Mouse (Mus musculus) midbrain, embryonic 14.5 days (tissue): ENCODE results near the gene Zc2hc1b. TPM values are rescaled to one million over a fixed set of nuclear protein-coding genes. Genes with fewer than 3 reads are reported as not detected.
A peak's percentile ranks its signal among the peaks of the same experiment; 100 is the strongest.

ENCODE experiments used
- ATAC-seq: fragments of 200-750 bp; cut with Nextera tagmentation; 2 replicates; pipeline ENCODE4 v1.8.0; 2017; ENCODE audit warnings: moderate number of reproducible peaks, moderate library complexity; ENCODE audit not compliant: low FRiP score, low TSS enrichment
- DNase-seq: peaks from one replicate; pipeline ENCODE4 v3.0.0-alpha.2; 2015
- H3K27ac ChIP-seq: fragments of 300-500 bp; sonication (generic); replicated peaks from 2 replicates; pipeline ENCODE4 v1.5.1; 2014; ENCODE audit warnings: mild to moderate bottlenecking, low read depth, low read length, moderate library complexity
- H3K27me3 ChIP-seq: fragments of 300-500 bp; sonication (generic); 2 replicates; pipeline ENCODE4 v1.6.1; 2014; ENCODE audit warnings: low read length, control low read depth, mixed read lengths; ENCODE audit not compliant: control insufficient read depth, insufficient read depth
- H3K36me3 ChIP-seq: fragments of 300-500 bp; sonication (generic); 2 replicates; pipeline ENCODE4 v1.6.1; 2014; ENCODE audit warnings: low read length, control low read depth; ENCODE audit not compliant: control insufficient read depth, insufficient read depth
- H3K4me1 ChIP-seq: fragments of 300-500 bp; sonication (generic); 2 replicates; pipeline ENCODE4 v1.6.1; 2014; ENCODE audit warnings: mild to moderate bottlenecking, antibody characterized with exemption, low read length, control low read depth; ENCODE audit not compliant: control insufficient read depth, insufficient read depth
- H3K4me2 ChIP-seq: fragments of 300-500 bp; sonication (generic); 2 replicates; pipeline ENCODE4 v1.6.1; 2014; ENCODE audit warnings: mild to moderate bottlenecking, low read length, moderate library complexity
- H3K4me3 ChIP-seq: fragments of 300-500 bp; sonication (generic); replicated peaks from 2 replicates; pipeline ENCODE4 v1.5.1; 2014; ENCODE audit warnings: low read depth, low read length
- H3K9ac ChIP-seq: fragments of 300-500 bp; sonication (generic); replicated peaks from 2 replicates; pipeline ENCODE4 v1.6.1; 2014; ENCODE audit warnings: mild to moderate bottlenecking, low read length, moderate library complexity
- H3K9me3 ChIP-seq: fragments of 300-500 bp; sonication (generic); 2 replicates; pipeline ENCODE4 v1.6.1; 2016; ENCODE audit warnings: low read length, control low read depth, mixed read lengths; ENCODE audit not compliant: control insufficient read depth
- WGBS: fragments of 180-500 bp; shearing (Covaris S2); extraction: QIAGEN DNeasy Blood & Tissue Kit; methylation state at CpG from one replicate; pipeline ENCODE4 v1.1.7; 2014; 5-methylcytosine and 5-hydroxymethylcytosine counted together
- polyA plus RNA-seq: library from polyadenylated mRNA; unstranded; fragments of >200 nt; fragmentation: Nextera tagmentation; extraction: Ambion mirVana; gene quantifications from 2 replicates; pipeline ENCODE4 v1.2.1, GENCODE M21; 2014

Gene Zc2hc1b
- polyA plus RNA-seq, 1 experiment from 2014 or later: not detected

DNA sequence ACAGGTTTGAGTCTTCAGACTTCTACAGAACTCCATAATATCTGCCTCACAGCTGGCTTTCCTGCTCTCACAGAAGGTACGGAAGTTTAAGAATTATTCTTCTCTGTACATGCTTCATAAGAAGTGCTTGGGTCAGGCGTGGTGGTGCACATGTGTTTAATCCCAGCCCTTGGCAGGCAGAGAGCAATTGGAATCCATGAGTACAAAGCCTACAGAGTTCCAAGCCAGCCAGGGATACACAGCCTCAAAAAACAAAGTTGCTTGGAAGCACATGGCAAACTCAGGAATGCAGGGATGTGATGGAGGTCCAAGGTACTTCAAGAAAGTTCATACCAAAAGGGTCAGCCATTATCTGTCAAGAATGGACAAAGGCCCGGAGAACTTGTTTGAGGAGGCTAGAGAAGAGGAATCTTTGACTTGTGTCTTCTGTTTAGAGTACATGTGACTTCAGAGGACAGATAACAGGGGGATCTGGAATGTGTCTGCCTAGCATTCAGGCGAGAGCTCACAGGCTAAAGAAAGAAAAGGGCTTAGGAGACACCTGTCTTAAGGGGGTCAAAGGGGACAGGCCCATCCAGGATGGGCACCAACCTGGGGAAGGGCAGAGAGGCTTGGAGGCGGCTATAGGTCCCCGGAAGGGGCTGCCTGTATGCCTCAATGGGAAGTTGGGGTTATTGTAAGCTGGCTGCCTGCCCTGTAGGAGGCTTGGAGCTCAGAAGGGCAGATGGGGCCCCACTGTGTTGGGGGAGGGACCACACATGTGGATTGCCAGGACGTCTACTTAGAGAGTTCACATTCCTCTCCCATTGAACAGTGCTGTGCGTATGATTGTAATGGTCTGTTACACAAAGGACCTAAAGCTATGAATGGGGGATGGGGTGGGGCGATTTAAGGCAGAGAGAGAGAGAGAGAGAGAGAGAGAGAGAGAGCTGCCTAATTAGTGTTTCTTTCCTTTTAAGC is 60.8 kb downstream of the Zc2hc1b start:
- DNase-seq (peak; percentile 68), ATAC-seq (peak; percentile 55)
- H3K4me3 ChIP-seq: no peak overlapping the region
- no peak overlapping the region for H3K9ac ChIP-seq
- H3K4me2 ChIP-seq: no peak overlapping the region
- H3K27ac ChIP-seq: peak overlapping the region; percentile 4; the same call in 1 of the 2 replicates
- no peaks in the 10 kb centered on the region for H3K9me3 ChIP-seq
- H3K4me1 ChIP-seq: peaks cover 43% of the 10 kb centered on the region
- 25% methylated on average over 9 of the region's 9 CpGs for WGBS
- H3K27me3 ChIP-seq: no peaks in the 10 kb centered on the region
- no peaks in the 10 kb centered on the region for H3K36me3 ChIP-seq

DNA sequence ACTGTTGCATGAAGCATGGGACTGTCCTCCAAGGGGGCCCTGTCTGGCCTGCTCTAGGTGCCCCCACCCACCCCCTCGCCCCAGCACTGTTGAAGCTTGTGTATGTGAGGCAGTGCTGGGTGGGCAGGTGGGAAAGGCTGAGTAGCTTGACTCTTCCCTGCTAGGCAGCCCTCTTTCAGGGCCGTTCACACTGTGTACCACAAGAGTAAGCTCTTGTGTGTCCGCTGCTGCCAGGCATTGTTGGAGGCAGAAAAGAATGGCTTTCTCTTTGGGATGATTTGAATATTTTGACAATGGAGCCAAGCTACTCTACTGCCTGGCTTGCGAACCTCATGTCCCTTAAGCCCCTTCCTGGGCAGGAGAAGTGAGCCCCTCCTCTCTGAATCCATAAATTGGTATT is 62.8 kb downstream of the Zc2hc1b start:
- Histone ChIP-seq H3K4me1 (peaks cover 44% of the 10 kb centered on the region), H3K27ac (peak overlapping the region; percentile 70), H3K9ac (no peak overlapping the region), H3K4me2 (peak overlapping the region; percentile 26; the same call in 1 of the 2 replicates), H3K9me3 (no peaks in the 10 kb centered on the region), H3K27me3 (no peaks in the 10 kb centered on the region), H3K36me3 (no peaks in the 10 kb centered on the region), H3K4me3 (no peak overlapping the region)
- ATAC-seq: peak; percentile 72
- 3% methylated on average over 4 of the region's 4 CpGs for WGBS
- peak; percentile 64 for DNase-seq

- no peak for DNase-seq
- Histone ChIP-seq H3K4me3 (no peak overlapping the region), H3K36me3 (no peaks in the 10 kb centered on the region), H3K9ac (no peak overlapping the region), H3K27ac (no peak overlapping the region), H3K27me3 (no peaks in the 10 kb centered on the region), H3K4me1 (peaks cover 49% of the 10 kb centered on the region), H3K4me2 (no peak overlapping the region), H3K9me3 (no peaks in the 10 kb centered on the region)
- ATAC-seq: no peak
- 73% methylated on average over 4 of the region's 4 CpGs for WGBS
These were observed 64.2 kb downstream of the Zc2hc1b start for GRCm38 (mm10) chr10:13113641-13114040.

DNA sequence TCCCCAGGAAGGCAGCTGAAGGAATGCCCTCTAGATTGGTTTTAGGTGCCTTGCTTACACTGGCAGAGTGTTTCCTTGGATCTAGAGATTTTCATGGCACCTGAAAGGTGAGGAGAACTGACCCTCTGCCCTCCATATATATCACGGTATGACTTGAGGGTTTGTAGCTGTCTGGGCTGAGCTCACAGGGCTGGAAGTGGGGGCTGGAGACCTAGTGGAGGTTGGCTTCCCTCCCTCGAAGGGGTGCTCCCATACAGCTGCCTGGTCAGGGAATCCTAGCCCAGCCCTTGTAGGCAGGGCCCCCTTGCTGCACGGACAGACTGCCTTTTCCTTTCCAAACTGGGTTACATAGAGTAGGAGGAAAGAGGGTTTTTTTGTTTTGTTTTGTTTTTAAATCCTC is 65.0 kb downstream of the Zc2hc1b start:
- peaks cover 50% of the 10 kb centered on the region for H3K4me1 ChIP-seq
- 61% methylated on average over 3 of the region's 3 CpGs for whole genome bisulfite sequencing
- no peak for DNase-seq
- no peak for ATAC-seq
- H3K4me3 ChIP-seq: no peak overlapping the region
- no peaks in the 10 kb centered on the region for H3K36me3 ChIP-seq
- no peak overlapping the region for H3K4me2 ChIP-seq
- H3K27ac ChIP-seq: no peak overlapping the region
- no peaks in the 10 kb centered on the region for H3K9me3 ChIP-seq
- no peaks in the 10 kb centered on the region for H3K27me3 ChIP-seq
- H3K9ac ChIP-seq: no peak overlapping the region

DNA sequence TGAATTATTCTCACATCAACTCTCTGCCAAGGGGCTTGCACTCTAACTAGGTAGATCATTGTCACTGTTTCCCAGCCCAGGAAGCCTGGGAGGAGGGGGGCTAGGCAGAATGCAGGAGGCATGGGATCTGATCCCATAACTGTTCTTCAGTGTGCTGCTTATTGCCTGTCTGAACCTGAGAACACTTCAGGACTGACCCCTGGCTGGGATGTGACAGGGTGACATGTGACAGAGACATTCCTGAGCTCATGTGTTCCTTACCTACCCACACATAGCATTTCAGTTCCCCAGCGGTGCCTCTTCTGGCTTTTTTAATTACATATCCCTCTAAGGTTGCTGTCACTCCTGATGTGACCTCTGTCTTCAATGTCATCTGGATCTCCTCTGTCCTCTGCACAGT is 68.0 kb downstream of the Zc2hc1b start:
- ATAC-seq: no peak
- Histone ChIP-seq H3K9me3 (no peaks in the 10 kb centered on the region), H3K27ac (0 out of 2 replicates have a peak overlapping the region, but pooled peaks have one; percentile 38), H3K4me3 (no peak overlapping the region), H3K9ac (no peak overlapping the region; the same call in 1 of the 2 replicates), H3K36me3 (no peaks in the 10 kb centered on the region), H3K4me1 (peaks cover 23% of the 10 kb centered on the region), H3K27me3 (no peaks in the 10 kb centered on the region), H3K4me2 (no peak overlapping the region)
- WGBS: 60% methylated on average over 1 of the region's 1 CpGs
- DNase-seq: no peak

GRCm38 (mm10) chr10:13108847-13109246 is 69.0 kb downstream of the Zc2hc1b start:
- no peak overlapping the region for H3K9ac ChIP-seq
- no peak overlapping the region for H3K4me2 ChIP-seq
- peak overlapping the region; percentile 52 for H3K27ac ChIP-seq
- DNase-seq (no peak), ATAC-seq (no peak)
- 12% methylated on average over 4 of the region's 4 CpGs for WGBS
- H3K27me3 ChIP-seq: no peaks in the 10 kb centered on the region
- no peak overlapping the region for H3K4me3 ChIP-seq
- no peaks in the 10 kb centered on the region for H3K9me3 ChIP-seq
- peaks cover 19% of the 10 kb centered on the region for H3K4me1 ChIP-seq
- no peaks in the 10 kb centered on the region for H3K36me3 ChIP-seq

GRCm38 (mm10) chr10:13108021-13108548 is 69.7 kb downstream of the Zc2hc1b start:
- H3K27ac ChIP-seq: peak overlapping the region; percentile 63
- H3K9me3 ChIP-seq: no peaks in the 10 kb centered on the region
- peaks cover 19% of the 10 kb centered on the region for H3K4me1 ChIP-seq
- 1% methylated on average over 7 of the region's 7 CpGs for WGBS
- no peak overlapping the region; the same call in 1 of the 2 replicates for H3K4me2 ChIP-seq
- H3K4me3 ChIP-seq: no peak overlapping the region
- H3K9ac ChIP-seq: no peak overlapping the region
- DNase-seq (peak; percentile 76), ATAC-seq (peak; percentile 86)
- H3K27me3 ChIP-seq: no peaks in the 10 kb centered on the region
- H3K36me3 ChIP-seq: no peaks in the 10 kb centered on the region

- Histone ChIP-seq H3K27ac (peak overlapping the region; percentile 63; the same call in 1 of the 2 replicates), H3K27me3 (no peaks in the 10 kb centered on the region), H3K4me3 (no peak overlapping the region), H3K9me3 (no peaks in the 10 kb centered on the region), H3K36me3 (no peaks in the 10 kb centered on the region), H3K4me1 (peaks cover 19% of the 10 kb centered on the region), H3K4me2 (no peak overlapping the region), H3K9ac (no peak overlapping the region)
- DNase-seq (no peak), ATAC-seq (no peak)
- 60% methylated on average over 9 of the region's 9 CpGs for WGBS
These were observed 70.8 kb downstream of the Zc2hc1b start for GRCm38 (mm10) chr10:13106909-13107624.
